Mouse (Mus musculus) CH12.LX (cell line): ENCODE results near the gene Pdf.

Experiments used
- CTCF ChIP-seq, 2 experiments: IDR thresholded peaks in 1 of 2; conservative IDR thresholded peaks in 1 of 2; 2 replicates each; pipeline ENCODE4 v1.5.1; 2011 to 2012; ENCODE audit warnings: low read depth in 2 of 2, low read length in 2 of 2, improper control_type of control experiment in 1 of 2, inconsistent platforms in 1 of 2, mild to moderate bottlenecking in 1 of 2, moderate library complexity in 1 of 2
- ETS1 ChIP-seq: conservative IDR thresholded peaks from 2 replicates; pipeline ENCODE4 v1.6.1; 2012; ENCODE audit warnings: low read depth, mild to moderate bottlenecking, inconsistent platforms, low read length, improper control_type of control experiment, moderate library complexity
- JUN ChIP-seq: IDR thresholded peaks from 2 replicates; pipeline ENCODE4 v1.6.1; 2011; ENCODE audit warnings: low read depth, mild to moderate bottlenecking, low read length, improper control_type of control experiment, moderate library complexity; ENCODE audit not compliant: insufficient read depth
- MXI1 ChIP-seq: IDR thresholded peaks from 2 replicates; pipeline ENCODE4 v1.6.1; 2011; ENCODE audit warnings: mild to moderate bottlenecking, low read depth, low read length, improper control_type of control experiment
- POLR2A ChIP-seq: IDR thresholded peaks from 2 replicates; pipeline ENCODE4 v1.6.1; 2011; ENCODE audit warnings: low read depth, mild to moderate bottlenecking, improper control_type of control experiment, low read length
- POLR2AphosphoS2 ChIP-seq: IDR thresholded peaks from 2 replicates; pipeline ENCODE4 v1.6.1; 2011; ENCODE audit warnings: low read depth, low read length, improper control_type of control experiment
- RAD21 ChIP-seq: IDR thresholded peaks from 2 replicates; pipeline ENCODE4 v1.6.1; 2011; ENCODE audit warnings: low read depth, mild to moderate bottlenecking, low read length, improper control_type of control experiment, moderate library complexity
- TBP ChIP-seq: conservative IDR thresholded peaks from 2 replicates; pipeline ENCODE4 v1.6.1; 2011; ENCODE audit warnings: low read depth, low read length, improper control_type of control experiment
- TCF12 ChIP-seq: IDR thresholded peaks from 2 replicates; pipeline ENCODE4 v1.6.1; 2014; ENCODE audit warnings: low read depth, mild to moderate bottlenecking, inconsistent platforms, low read length, improper control_type of control experiment

DNA sequence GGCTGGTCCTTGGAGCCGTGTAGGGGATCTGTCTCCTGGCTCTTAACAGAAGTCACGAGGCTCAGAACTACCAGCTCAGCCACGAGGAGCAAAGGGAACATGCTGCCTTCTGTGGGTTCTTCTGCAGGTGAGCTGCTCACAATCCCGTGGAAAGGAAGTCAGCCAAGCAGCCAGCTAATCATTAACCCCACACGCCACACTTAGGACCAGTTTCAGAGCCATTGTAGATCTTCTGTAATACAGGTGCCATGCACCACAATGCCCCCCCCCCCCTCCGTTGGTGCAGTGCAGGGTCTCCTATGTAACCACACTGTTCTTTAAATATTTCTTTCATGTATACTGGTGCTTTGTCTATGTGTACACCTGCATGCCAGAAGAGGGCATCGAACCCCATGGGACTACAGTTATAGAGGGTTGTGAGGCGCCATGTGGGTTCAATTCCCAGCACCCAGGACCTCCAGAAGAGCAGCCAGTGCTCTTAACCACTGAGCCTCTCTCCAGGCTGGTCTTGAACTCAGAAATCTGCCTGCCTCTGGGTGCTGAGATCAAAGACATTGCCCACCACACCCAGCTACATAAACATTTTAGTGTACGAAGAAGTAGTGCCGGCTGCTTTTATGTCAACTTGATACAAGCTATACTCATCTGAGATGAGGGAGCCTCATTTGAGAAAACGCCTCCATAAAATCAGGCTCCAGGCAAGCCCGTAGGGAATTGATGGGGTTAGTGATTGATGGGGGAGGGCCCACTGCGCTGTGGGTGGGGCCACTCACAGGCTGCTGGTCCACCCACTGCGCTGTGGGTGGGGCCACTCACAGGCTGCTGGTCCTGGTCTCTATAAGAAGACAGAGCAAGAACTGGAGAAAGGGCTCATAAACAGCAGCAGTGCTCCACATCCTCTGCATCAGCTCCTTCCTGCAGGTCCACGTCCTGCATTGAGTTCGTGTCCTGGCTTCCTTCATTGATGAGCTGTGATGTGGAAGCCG lies 17.4 kb upstream of the Pdf start, which contains the start of gene Tmed6:
- TF ChIP-seq CTCF (conservative IDR thresholded peaks at IDR 0.05 in 1 of 2, IDR thresholded peaks at IDR 0.05 in 1 of 2; ENCODE audit: low read depth in 2 of 2, low read length in 2 of 2) (no peak), POLR2A (no peak), POLR2AphosphoS2 (no peak), JUN (no peak), ETS1 (no peak), TBP (no peak), RAD21 (no peak), TCF12 (no peak), MXI1 (no peak)
